Mouse (Mus musculus): ENCODE results near the gene Magea6. TPM values are rescaled to one million over a fixed set of nuclear protein-coding genes. Genes with fewer than 3 reads are reported as not detected.
"Not testable (repeated sequence)": the region's sequence is repeated elsewhere in the genome, so short reads cannot be mapped to it uniquely, and the experiment has no call there.

Magea6 gene
- not detected in 2 replicates for polyA plus RNA-seq (2014; fragmentation: Nextera tagmentation; extraction: Ambion mirVana)

DNA sequence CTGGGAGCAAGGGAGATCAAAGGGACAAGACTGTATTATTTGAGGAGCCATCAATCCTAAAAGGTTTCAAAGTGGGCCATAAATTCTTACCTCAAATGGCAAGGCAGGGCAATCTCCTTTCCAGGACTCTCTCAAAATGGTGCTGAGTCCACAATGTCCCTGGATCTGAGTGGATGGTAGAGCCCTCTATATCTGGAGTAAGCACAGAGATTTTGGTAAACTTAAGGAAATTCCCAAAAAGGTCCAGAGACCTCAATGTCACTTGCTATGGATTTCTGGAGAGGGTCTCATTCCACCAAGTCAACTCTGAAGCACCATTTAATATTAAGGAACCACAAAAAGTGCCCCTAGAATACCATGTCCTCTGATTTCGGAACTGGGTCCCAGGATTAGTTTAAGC lies at the start of gene Magea6:
Magea6 (minus strand) TSS at position 101 of the 400 bp plus-strand sequence.
- not testable (repeated sequence) for ATAC-seq (replicated peaks; ENCODE audit: low FRiP score); H3K4me1 ChIP-seq (replicated peaks; ENCODE audit: control insufficient read depth, insufficient read depth, low read length); H3K9me3 ChIP-seq (ENCODE audit: control insufficient read depth, low read length); H3K4me3 ChIP-seq (ENCODE audit: low read depth, low read length); DNase-seq (ENCODE audit: low spot score); H3K27me3 ChIP-seq (ENCODE audit: control insufficient read depth, insufficient read depth, low read length); H3K27ac ChIP-seq (ENCODE audit: low read depth, low read length); H3K4me2 ChIP-seq (ENCODE audit: low read depth, low read length, severe bottlenecking); H3K36me3 ChIP-seq (ENCODE audit: control insufficient read depth, insufficient read depth, low read length); H3K9ac ChIP-seq (ENCODE audit: low read length)
- 63% methylated on average over 1 of the region's 1 CpGs for WGBS

DNA sequence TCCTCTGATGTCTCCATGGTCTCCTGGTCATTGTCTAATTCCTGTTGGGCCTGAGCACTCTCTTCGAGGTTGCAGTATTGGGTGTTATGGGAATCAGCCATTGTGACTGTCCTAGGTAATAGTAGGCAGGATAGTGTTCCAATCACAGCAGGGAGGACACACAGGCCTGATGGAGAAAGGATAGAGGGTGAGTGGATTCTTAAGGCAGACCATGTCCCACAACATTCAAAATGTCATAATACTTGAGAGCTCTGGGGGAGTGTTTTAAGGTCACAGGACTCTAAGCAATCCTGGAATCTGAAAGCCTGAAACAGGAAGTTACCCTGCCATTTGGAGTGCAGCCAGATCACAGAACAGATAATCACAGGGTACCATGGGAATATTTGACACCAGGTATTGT lies 13.6 kb upstream of the Magea6 start, which contains the start of gene Magea3:
Magea3 (minus strand) TSS at position 101 of the 400 bp plus-strand sequence.
- not testable (repeated sequence) for H3K9ac ChIP-seq (ENCODE audit: low read length); H3K4me3 ChIP-seq (ENCODE audit: low read depth, low read length); H3K36me3 ChIP-seq (ENCODE audit: control insufficient read depth, insufficient read depth, low read length); DNase-seq (ENCODE audit: low spot score); H3K27me3 ChIP-seq (ENCODE audit: control insufficient read depth, insufficient read depth, low read length); ATAC-seq (replicated peaks; ENCODE audit: low FRiP score); H3K4me2 ChIP-seq (ENCODE audit: low read depth, low read length, severe bottlenecking); H3K9me3 ChIP-seq (ENCODE audit: control insufficient read depth, low read length); H3K4me1 ChIP-seq (replicated peaks; ENCODE audit: control insufficient read depth, insufficient read depth, low read length); H3K27ac ChIP-seq (ENCODE audit: low read depth, low read length)
- 50% methylated on average over 1 of the region's 1 CpGs for WGBS

DNA sequence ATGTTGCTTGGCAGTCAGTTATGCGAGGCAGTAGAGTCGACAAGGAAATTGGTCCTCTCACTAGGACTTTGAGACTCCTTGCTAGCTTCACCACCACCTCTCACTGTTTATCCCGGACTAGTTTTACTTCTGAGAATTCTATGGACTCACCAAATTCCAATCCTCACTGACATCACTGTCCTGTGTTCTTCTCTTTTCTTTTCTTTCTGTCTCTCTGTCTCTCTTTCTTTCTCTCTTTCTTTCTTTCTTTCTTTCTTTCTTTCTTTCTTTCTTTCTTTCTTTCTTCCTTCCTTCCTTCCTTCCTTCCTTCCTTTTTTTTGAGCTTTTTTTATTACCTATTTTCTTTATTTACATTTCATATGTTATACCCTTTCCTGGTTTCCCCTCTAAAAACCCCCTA lies 45.6 kb downstream of the Magea6 start, which contains the start of gene Cldn34b1:
Cldn34b1 (minus strand) TSS at position 101 of the 400 bp plus-strand sequence.
- H3K4me2 ChIP-seq (ENCODE audit: low read depth, low read length, severe bottlenecking); H3K36me3 ChIP-seq (ENCODE audit: control insufficient read depth, insufficient read depth, low read length); H3K27me3 ChIP-seq (ENCODE audit: control insufficient read depth, insufficient read depth, low read length); ATAC-seq (replicated peaks; ENCODE audit: low FRiP score); DNase-seq (ENCODE audit: low spot score); H3K9me3 ChIP-seq (ENCODE audit: control insufficient read depth, low read length); H3K4me1 ChIP-seq (replicated peaks; ENCODE audit: control insufficient read depth, insufficient read depth, low read length); H3K27ac ChIP-seq (ENCODE audit: low read depth, low read length); H3K9ac ChIP-seq (ENCODE audit: low read length); H3K4me3 ChIP-seq (ENCODE audit: low read depth, low read length): not testable (repeated sequence)
- 89% methylated on average over 3 of the region's 3 CpGs for WGBS

Other genes with a start within 250 kb of the Magea6 start
- gene Cldn34b1, start 45.7 kb downstream of the Magea6 start, polyA plus RNA-seq (2014; fragmentation: Nextera tagmentation; extraction: Ambion mirVana): not detected in 2 replicates
- not detected in 2 replicates for gene Magea3, start 13.5 kb upstream of the Magea6 start, polyA plus RNA-seq (2014; fragmentation: Nextera tagmentation; extraction: Ambion mirVana)
- gene Magea8, start 59.9 kb upstream of the Magea6 start, polyA plus RNA-seq (2014; fragmentation: Nextera tagmentation; extraction: Ambion mirVana): not detected in 2 replicates
- gene Magea5, start 127.2 kb upstream of the Magea6 start, polyA plus RNA-seq (2014; fragmentation: Nextera tagmentation; extraction: Ambion mirVana): not detected in 2 replicates
- gene Magea1, start 153.8 kb upstream of the Magea6 start, polyA plus RNA-seq (2014; fragmentation: Nextera tagmentation; extraction: Ambion mirVana): not detected in 2 replicates
- gene Magea2, start 157.7 kb upstream of the Magea6 start, polyA plus RNA-seq (2014; fragmentation: Nextera tagmentation; extraction: Ambion mirVana): not detected in 2 replicates
- not detected in 2 replicates for gene Cldn34b2, start 192.4 kb upstream of the Magea6 start, polyA plus RNA-seq (2014; fragmentation: Nextera tagmentation; extraction: Ambion mirVana)